Mouse (Mus musculus): ENCODE results near the gene Atp5e.
A peak's percentile ranks its signal among the peaks of the same experiment; 100 is the strongest.

Gene Atp5e

DNA sequence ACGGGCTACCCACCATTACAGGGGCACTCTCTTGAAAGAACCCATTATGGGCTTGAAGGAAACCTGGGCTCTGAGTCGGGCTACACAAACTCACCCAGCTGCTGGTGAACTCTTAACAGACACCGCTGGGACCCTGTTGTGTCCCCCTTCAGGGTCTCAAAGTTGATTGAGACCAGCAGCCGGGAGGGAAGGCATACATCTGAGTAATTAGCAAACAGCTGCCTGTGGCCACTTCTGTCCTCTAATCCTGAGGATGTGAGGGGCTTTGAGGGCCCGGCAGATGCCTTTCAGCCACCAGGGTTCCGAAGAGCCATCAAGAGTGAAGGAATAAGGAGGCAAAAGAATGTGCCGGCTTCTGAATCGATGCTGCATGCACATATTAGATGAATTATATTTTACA lies 17.0 kb downstream of the Atp5e start:
- DNase-seq (ENCODE audit: extremely low spot score): no peak

DNA sequence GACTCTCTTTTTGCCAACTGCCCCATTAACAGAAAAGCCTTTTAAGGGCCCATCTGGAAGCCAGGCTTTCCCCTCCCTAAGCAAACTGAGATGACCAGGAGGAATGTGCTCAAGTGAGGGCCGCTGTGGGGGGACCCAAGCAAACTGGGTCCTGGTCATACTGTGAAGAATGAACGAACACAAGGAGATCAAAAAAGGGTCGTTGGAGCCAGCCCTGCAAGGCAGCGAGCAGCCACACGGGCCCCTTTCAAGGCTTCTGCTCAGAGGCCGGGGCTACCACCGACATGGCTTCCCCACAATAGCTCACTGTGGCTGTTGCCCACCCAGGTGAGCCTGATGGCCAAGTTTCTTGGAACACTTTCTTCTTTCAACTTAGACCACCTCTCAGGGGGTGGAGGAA lies 17.4 kb downstream of the Atp5e start:
- DNase-seq (ENCODE audit: extremely low spot score): no peak

DNA sequence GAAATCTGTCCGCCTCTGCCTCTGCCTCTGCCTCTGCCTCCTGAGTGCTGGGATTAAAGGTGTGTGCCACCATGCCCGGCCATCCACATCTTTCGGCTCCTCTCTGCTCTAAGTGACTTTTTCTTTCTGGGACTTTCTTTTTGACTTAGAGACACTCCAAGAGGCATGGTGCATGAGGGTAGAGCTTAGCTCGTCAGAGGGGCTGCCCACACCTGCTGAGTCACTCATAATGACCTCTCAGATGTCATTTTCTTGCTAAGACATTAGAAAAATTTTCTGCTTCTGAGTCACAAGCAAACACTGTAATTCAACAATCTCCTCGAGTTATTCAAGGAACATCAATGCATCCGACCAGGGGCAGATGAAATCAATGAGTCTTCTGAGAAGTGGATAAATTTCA lies 18.9 kb downstream of the Atp5e start:
- DNase-seq (ENCODE audit: extremely low spot score): no peak

DNA sequence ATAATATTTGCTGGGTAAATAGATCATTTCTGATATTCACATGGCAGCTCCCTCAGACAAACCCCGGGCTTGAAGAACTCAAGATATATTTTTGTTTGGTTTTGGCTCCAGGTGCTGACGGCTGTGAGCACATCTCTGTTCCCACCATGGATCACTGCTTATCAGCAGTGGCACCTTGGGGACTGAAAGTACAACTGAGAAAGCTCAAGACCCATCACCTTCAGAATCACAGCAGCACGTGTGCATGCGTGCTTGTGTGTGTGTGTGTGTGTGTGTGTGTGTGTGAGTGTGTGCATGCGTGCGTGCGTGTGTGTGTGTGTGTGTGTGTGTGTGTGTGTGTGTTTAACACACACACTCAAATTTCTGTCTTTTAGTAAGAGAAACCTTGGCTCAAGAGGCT lies 19.5 kb downstream of the Atp5e start:
- no peak for DNase-seq (ENCODE audit: extremely low spot score)

DNA sequence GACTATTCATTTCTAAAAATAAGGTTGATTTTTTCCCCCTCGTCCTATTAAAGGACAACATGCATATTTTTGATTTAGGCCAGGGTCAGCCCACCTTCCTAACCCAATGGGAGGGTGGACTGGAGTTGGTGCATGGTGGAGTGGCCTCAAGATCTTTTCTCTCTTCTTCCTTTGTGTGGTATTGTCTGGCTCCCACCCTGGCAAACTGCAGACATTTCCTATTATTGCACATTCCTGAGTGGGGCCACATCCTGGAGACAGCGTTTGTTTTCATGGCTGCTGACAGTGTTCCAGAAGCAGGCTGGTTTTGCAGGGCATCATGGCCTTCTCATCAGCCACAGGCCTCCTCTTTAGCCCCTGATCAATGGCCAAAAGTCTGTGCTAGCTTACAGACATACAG lies 20.9 kb downstream of the Atp5e start:
- DNase-seq (ENCODE audit: extremely low spot score): no peak

DNA sequence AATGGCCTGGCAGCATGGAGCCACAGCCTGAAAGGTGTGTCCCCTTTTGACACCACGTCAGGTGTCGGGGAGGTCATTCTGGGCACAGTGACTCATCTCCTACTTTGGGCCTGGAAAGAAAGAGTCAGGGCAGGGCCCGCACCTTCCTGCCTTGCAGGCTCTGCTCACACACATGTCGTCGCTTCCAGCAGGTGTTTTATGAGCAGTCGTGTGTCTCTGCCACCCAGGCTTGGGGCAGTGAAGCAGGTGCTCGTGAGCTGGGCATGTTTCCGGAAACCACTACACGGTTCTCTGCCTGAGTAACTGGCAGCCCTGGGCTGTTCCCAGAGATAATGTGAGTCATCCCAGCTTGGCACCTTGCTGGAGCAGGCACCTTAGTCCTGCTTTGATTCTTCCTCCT lies 21.4 kb downstream of the Atp5e start:
- no peak for DNase-seq (ENCODE audit: extremely low spot score)

DNA sequence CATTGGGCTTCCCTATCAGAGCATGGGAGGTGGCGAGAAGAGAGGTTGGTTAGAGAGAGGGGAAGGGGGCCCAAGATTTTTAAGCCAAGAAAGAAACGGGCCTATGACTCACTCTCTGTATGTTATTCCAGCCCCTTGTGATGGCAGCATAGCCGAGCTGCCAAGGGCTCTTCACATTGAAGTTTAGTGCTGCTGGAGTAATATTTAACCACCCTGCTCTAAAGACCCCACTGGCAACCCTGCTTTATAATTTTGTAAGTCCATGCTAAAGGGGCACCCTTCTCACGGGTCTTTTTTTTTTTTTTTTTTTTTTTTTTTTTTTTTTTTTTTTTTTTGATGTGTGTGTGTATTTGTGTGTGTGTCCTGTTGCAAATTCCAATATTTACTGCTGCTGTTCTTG lies 22.0 kb downstream of the Atp5e start:
- DNase-seq (ENCODE audit: extremely low spot score): no peak

DNA sequence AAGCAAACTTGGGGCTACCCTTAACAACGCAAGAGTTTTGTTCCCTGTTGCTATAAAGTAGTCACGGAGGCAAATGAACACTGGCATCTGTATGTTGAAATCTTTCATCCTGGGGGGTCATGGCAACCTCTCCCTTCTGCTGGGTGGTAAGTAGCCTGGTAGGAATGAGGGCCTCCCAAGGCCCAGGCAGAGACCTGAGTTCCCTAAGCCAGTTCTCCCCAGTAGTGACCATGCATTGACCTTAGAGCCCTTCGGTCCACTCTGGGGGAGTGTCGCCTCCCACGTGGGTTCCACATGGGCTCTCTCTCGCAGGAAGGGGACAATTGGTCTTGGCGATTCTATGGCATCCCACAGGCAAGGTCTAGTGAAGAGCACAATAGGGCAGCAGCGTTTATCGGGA lies 23.9 kb downstream of the Atp5e start:
- DNase-seq (ENCODE audit: extremely low spot score): no peak

DNA sequence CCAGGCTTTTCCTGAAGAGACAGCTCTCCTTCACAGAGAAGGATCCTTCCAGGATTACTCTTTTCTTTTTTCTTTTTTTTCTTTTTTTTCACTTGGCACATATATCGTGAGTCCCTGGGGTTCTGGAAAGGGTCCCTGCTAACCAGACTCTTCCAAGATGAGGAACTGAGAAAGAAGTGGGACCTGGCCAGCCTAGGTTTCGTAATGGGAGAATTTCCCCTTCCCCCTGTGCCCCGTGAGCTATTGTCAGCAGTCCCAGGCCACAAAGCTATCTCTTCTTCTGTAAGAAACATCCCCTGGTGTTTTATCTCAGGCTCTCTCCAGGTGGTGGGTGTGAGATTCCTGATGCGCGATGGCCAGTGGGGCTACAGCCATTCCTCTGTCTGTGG lies 24.5 kb downstream of the Atp5e start:
- DNase-seq (ENCODE audit: extremely low spot score): no peak

DNA sequence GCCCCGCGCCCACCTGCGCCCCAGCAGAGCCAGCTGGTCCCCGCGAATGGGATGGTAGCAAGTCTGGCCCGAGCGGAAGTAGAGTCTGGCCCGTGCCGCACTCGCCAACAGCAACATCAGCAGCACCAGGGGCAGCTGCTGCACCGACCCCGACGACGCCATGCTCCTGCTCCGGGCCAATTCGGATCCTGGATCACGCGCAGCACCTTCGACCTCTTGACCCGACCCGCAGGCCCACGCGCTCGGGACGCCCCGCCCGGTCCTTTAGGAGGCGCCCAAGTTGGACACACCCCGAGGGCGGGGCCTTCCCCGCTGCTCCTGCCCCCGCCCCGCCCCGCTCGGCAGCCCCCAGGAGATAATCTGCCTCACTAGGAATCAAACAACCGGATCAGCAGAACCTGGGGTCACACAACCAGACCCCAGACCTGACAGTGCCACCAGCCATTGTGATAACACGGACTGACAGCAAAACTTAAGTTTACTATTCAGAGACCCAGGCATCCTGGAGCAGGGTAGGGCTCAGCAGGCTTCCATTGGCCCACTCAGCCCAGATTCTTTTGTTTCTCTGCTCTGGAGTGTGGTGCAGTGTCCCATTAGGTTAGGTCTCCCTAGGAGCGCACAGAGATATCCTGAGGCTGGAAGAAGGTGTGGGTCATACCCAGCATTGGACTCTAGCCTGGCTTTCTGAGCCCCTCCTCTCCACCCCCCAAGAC lies 25.0 kb downstream of the Atp5e start, which contains the start of gene Ctsz:
TSS of gene Ctsz (minus strand) at position 303 of the 713 bp plus-strand sequence.
- DNase-seq (ENCODE audit: extremely low spot score): peak; percentile 79

DNA sequence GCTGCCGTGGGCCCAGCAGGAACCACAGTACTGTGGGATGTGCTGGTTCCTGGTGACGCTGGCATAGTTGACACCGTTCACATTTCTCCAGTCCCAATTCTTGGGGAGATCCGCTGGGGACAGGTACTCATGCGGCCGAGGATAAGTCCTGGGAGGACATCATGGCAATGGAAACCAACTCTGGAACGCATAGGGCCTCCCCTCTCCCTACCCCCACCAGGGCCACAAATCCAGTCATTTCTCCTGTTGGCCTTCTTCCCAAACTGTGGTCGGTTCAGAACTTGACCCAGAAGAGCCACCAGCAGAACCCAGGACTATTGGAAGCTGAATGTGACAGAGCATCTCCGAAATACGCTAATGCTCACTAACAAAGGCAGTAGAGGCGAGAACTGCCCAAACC lies 25.7 kb downstream of the Atp5e start:
- no peak for DNase-seq (ENCODE audit: extremely low spot score)

DNA sequence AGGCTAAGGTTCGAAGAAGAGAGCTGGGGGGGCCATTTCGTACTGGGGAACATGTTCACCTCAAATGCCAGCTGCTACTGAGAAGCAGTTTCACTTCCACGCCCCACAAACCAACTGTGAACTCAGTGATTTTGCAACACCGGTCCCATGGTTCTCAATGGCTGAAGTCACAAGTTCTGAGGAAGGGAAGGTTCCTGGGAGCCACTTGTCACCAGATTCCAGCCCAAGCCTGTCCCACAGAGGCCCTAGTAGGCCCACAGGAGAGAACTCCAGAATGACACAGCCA lies 26.3 kb downstream of the Atp5e start:
- DNase-seq (ENCODE audit: extremely low spot score): no peak

DNA sequence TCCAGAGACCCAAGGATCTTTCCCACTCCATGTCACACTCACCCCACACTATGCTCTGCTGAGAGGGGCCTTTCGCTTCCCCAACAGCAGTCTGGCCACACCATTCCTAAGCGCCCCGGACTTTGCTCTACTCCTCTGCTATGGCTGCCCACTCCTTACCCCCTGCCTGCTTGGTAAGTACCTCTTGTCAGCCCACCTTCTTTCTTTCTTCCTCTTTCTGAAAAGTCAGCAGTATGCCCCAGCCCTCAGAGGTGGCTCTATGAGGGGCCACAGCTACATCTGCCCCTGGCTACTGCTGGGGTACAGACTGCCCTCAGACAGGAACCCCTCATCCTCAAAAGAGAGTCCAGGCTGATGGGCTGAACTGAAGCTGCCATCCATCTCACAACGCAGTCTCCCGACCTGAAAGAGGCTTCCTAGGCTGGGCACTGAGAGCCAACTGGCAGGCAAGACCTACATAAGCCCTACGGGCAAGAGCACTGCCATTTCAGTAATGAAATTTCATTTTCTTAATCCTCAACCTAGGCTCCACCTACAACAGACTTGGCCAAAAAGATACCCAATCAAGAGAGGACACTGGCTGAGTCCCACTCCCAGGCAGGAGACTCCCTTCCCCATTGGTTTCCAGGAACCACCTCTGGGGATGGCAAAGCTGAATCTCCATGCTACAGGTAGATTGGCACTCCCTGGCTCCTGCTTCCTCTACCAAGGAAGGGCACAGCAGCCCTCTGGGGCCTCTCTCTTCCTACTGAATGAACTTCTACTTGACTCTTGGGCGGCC lies 26.8 kb downstream of the Atp5e start:
- DNase-seq (ENCODE audit: extremely low spot score): no peak

DNA sequence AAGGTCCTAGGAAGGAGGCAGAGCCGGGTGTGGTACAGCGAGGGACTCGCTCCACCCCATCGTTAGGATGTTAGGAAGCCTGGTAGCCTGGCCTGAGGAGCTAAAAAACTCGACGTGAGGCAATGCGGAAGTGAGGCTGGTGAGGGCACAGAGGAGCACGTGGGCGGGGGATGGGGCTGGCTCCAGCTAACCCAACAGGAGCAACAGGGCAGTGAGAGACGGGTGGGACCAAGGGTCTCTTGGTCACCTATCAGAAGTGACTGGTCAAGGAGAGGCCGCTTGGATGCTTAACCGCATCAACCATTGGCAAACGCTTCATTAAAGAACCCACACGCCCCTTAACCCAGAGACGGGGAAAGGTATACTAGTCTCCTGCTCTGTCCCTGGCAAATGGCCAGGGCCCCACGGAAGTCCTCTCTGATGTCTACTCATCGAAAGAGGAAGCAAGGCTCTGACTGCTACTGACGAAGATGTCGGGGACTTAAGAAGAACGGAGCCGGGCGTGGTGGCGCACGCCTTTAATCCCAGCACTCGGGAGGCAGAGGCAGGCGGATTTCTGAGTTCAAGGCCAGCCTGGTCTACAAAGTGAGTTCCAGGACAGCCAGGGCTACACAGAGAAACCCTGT lies 27.7 kb downstream of the Atp5e start:
- no peak for DNase-seq (ENCODE audit: extremely low spot score)

DNA sequence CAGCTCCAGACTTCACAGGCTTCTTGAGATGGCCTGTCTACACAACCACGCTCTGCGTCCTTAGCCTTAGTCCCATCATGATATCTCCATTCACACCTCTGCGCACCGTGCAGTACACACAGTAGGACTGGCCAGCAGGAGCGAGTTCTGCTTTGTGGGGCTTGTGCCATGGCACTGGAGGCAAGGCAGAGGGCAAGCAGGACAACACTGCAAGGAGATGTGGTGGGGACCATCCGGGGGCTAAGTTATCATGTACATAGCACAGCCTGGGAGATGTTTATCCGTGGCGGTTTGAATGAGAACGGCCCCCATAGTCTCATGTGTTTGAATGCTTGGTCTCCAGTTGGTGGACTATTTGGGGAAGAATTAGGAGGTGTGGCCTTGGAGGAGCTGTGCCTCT lies 29.0 kb downstream of the Atp5e start:
- DNase-seq (ENCODE audit: extremely low spot score): no peak

DNA sequence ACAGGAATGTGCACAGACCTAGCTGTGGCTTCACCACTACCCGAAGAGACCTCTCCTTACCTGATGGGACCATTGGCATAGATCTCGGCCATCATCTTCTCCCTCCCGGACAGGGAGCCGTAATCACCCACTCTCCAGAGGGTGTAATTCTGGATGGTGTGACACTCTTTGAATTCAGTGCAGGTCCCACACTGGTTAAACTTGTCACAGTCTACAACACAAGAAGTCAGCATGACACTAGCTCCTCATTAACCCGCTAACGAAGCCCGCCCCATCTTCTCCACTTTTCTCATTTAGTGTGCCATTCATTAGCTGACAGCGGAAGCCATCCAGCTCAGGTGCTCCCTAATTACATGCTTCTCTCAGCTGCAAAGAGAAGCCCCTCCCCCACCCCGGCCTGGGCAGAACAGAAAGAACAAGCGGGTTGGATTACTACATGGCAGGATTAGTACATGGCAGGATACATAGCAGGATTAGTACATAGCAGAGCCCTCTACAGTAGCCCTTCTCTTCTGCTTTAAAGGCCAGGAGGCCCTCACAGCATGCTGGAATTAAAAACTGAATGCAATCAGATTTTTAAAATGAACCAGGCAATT lies 34.8 kb downstream of the Atp5e start:
- no peak for DNase-seq (ENCODE audit: extremely low spot score)

DNA sequence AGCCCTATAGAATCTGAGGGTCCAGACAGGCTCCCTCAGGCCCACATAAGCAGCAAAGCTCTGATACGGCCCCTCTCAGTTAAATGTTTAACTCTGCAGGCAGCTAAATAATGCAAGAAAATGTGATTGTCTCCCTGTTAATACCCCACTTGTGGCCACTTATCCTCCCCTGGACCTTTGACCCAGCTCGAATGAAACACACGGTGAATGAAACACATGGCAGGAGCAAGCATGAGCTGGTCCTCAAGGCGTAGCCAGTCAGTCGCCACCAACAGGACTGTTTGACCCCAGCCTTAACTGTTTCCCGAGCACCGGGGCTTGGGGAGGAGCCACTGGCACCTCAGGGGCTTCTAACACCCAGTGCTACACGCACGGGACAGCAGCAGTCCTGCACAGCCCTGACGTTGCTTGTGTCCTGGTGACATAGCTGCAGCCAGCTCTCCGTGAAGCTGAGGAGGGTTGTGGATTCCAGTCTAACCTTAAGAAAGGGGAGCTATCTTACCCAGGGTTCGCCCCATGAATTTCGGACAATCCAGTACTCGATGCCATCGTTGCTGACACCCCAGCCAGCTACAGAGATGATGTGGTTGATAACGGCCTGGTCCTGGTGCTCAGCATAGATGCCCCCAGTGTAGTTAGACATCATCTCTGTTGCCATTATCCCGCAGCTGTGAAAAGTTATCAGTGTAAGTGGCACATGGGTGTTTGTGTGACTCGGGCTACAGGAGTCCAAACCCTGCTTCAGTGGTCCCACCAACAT lies 35.6 kb downstream of the Atp5e start:
- DNase-seq (ENCODE audit: extremely low spot score): no peak

DNA sequence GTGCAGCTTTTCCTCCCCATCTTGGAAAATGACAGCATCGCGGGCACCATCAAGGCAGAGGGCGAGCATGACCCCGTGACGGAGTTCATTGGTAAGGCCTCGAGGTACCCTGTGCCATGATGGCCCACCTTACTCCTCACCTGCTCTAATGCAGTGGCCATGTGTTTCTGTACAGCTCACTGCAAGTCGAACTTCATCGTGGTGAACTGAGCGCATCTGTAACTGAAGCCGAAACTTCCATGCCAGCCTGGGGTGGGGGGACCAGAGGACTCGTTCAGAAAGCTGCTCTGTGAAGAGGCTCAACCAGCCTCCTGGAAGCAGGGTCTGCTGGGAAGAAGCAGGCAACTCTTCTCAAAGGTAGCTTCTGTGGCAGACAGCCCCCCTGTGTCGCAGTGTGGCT lies 37.0 kb downstream of the Atp5e start:
- no peak for DNase-seq (ENCODE audit: extremely low spot score)

DNA sequence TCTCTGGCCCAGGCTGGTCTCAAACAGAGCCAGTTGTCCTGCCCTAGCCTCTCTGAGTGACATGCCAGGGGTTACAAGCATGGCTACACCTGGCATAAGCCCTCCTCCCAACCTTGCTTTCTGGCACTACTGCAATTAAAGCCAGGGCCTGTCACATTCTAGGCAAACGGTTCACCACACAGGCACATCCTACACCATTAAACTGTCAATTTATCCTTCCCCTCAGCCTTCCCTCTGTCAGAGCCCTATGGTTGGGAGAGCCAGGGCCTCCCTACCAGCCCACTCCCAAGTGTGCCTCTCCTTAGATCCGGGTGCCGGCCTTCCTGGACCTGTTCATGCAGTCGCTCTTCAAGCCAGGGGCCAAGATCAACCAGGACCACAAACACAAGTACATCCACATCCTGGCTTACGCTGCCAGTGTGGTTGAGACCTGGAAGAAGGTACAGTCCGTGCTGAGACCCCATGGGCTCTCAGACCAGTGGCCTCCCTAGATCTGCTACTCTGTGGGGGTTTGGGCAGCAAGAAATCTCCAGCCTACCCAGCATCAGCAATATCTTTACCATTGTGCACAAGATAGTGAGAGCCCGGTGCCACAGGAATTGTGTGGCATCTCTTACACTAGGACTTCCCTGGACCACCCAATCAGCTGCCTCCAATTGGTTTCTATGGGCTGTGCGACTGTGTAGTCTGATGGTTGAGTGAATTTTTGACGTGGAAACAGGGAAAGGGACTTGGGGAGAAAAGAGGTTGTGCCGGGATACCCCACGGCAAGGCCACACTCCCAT lies 39.4 kb downstream of the Atp5e start:
- DNase-seq (ENCODE audit: extremely low spot score): no peak

DNA sequence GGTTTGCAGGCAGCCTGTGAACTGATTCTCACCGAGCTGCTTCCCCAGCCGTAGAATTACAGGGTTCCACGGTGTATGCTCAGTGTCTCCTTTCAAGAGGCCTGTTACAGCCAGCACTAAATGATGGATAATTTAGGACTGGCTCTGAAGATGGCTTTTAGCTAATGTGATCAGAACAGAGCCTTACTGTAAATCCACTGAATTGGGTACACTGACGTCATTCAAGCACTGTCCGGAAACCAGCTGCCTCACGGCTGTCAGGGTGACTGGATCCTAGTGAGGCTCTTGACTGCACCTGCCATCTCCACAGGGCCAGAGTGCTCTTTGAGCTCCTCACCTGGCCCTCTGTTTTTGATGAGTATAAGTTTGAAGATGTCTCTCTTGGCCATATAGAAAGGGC lies 42.8 kb downstream of the Atp5e start:
- DNase-seq (ENCODE audit: extremely low spot score): no peak

DNA sequence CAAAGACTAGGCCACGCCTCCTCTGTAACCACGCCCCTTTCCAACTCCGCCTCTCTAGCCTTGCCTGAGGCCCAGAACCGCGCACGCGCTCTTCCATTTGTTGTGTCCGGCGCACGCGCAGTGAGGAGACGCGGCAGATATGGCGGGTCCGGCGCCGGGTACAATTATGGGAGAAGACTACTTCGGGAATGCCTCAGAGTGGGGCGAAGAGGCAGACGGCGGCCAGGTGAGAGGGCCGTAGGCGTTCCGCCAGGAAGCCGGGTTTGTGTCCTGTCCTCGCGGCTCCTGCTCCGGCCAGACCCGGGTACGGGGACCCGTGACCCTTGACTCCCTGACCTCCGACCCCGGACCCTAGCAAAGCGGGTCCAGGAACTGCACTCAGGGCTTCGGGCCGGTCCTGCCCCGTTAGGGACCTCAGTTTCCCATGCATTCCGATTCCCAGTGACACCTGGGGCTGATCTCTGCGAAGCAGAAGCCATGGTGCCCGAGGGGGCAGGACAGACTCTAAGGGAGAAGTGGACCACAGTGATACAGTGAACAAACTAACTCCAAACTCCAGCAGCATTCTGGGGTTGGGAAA lies 48.1 kb downstream of the Atp5e start, which contains the start of gene Nelfcd:
TSS of gene Nelfcd (plus strand) at position 74 of the 580 bp plus-strand sequence.
- DNase-seq (ENCODE audit: extremely low spot score): peak; percentile 98

Measured in embryo, embryonic 9.5 days (tissue).